Mouse (Mus musculus) myocyte (in vitro differentiated cells): ENCODE data around the gene Arr3. TPM values are rescaled to one million over a fixed set of nuclear protein-coding genes. Genes with fewer than 3 reads are reported as not detected.

Experiments
- H3K27me3 ChIP-seq: one replicate; pipeline ENCODE4 v1.6.1; 2011; ENCODE audit not compliant: control insufficient read depth, insufficient read depth, insufficient read length
- H3K36me3 ChIP-seq: one replicate; pipeline ENCODE4 v1.6.1; 2011; ENCODE audit not compliant: control insufficient read depth, insufficient read depth
- H3K4me2 ChIP-seq: one replicate; pipeline ENCODE4 v1.6.1; 2011; ENCODE audit warnings: low read depth, control low read depth
- H3K4me3 ChIP-seq: one replicate; pipeline ENCODE4 v1.5.1; 2011; ENCODE audit warnings: mild to moderate bottlenecking, control low read depth, moderate library complexity
- H3K79me2 ChIP-seq: one replicate; pipeline ENCODE4 v1.6.1; 2011; ENCODE audit not compliant: control insufficient read depth, insufficient read depth
- H3ac ChIP-seq: one replicate; pipeline ENCODE4 v1.6.1; 2011; ENCODE audit not compliant: control insufficient read depth, insufficient read length
- CEBPB ChIP-seq: IDR thresholded peaks from 2 replicates; pipeline ENCODE4 v1.6.1; 2011; ENCODE audit warnings: mild to moderate bottlenecking, moderate library complexity; ENCODE audit not compliant: poor library complexity, insufficient read depth, severe bottlenecking
- E2F4 ChIP-seq: IDR thresholded peaks from one replicate; pipeline ENCODE4 v1.6.1; 2011; ENCODE audit warnings: mild to moderate bottlenecking, control low read depth, moderate library complexity; ENCODE audit not compliant: insufficient read depth
- MAX ChIP-seq: IDR thresholded peaks from one replicate; pipeline ENCODE4 v1.6.1; 2011; ENCODE audit warnings: low read depth, mild to moderate bottlenecking, control low read depth
- MYOD1 ChIP-seq, 3 experiments: IDR thresholded peaks; one replicate each; pipeline ENCODE4 v1.6.1; 2011; ENCODE audit warnings: control low read depth in 2 of 3, low read depth in 2 of 3, mild to moderate bottlenecking in 2 of 3, moderate library complexity in 1 of 3; ENCODE audit not compliant: insufficient read length in 2 of 3, control insufficient read depth in 1 of 3
- MYOG ChIP-seq, 3 experiments: IDR thresholded peaks; one replicate each; pipeline ENCODE4 v1.6.1; 2011; ENCODE audit warnings: control low read depth in 2 of 3, low read depth in 2 of 3, mild to moderate bottlenecking in 2 of 3; ENCODE audit not compliant: insufficient read length in 2 of 3, control insufficient read depth in 1 of 3, insufficient read depth in 1 of 3
- POLR2A ChIP-seq: IDR thresholded peaks from one replicate; pipeline ENCODE4 v1.6.1; 2011; ENCODE audit warnings: low read depth, mild to moderate bottlenecking, control low read depth, moderate library complexity; ENCODE audit not compliant: insufficient read length
- POLR2AphosphoS2 ChIP-seq: IDR thresholded peaks from one replicate; pipeline ENCODE4 v1.6.1; 2011; ENCODE audit warnings: low read depth, control low read depth; ENCODE audit not compliant: insufficient read length
- REST ChIP-seq: IDR thresholded peaks from one replicate; pipeline ENCODE4 v1.6.1; 2011; ENCODE audit warnings: mild to moderate bottlenecking, control low read depth, moderate library complexity; ENCODE audit not compliant: insufficient read depth, insufficient read length
- SRF ChIP-seq: IDR thresholded peaks from one replicate; pipeline ENCODE4 v1.6.1; 2011; ENCODE audit warnings: low read depth; ENCODE audit not compliant: control insufficient read depth, insufficient read length
- TCF12 ChIP-seq: IDR thresholded peaks from one replicate; pipeline ENCODE4 v1.6.1; 2011; ENCODE audit warnings: mild to moderate bottlenecking, control low read depth; ENCODE audit not compliant: poor library complexity, insufficient read depth, severe bottlenecking
- TCF3 ChIP-seq: IDR thresholded peaks from one replicate; pipeline ENCODE4 v1.6.1; 2011; ENCODE audit warnings: low read depth, control low read depth; ENCODE audit not compliant: insufficient read length
- USF1 ChIP-seq: IDR thresholded peaks from one replicate; pipeline ENCODE4 v1.6.1; 2011; ENCODE audit warnings: low read depth, mild to moderate bottlenecking, control low read depth, moderate library complexity
- polyA plus RNA-seq: library from polyadenylated mRNA; unstranded; fragments of >200 nt; fragmentation: generic; extraction: Trizol; gene quantifications from one replicate; pipeline ENCODE4 v1.2.1, GENCODE M21; 2012; ENCODE audit warnings: missing spikeins

Arr3 gene
- polyA plus RNA-seq, result not detected

DNA sequence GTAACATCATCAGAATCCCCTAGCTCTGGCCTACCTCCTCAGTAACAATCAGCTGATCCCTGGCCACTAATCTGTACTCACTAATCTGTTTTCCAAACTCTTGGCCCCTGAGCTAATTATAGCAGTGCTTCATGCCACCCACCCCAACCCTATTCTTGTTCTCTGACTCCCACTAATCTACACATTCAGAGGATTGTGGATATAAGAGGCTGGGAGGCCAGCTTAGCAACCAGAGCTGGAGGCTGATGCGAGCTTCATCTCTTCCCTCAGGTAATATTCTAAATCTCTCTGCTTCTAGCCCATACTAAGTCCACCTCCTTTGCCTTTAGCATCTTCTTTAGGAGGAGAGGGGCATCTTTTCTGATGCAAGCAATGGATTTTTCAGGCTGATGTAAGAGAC, at the start of gene Arr3:
TSS of gene Arr3 (plus strand) at position 184 of the 400 bp plus-strand sequence.
- Histone ChIP-seq H3K36me3 (no peaks in the 10 kb centered on the region), H3ac (no peak within 1 kb of the TSS), H3K4me3 (no peak within 1 kb of the TSS), H3K27me3 (no peaks in the 10 kb centered on the region), H3K79me2 (no peaks in the 10 kb centered on the region), H3K4me2 (no peak within 1 kb of the TSS)
- no peak for TF ChIP-seq MYOD1 (IDR thresholded peaks at IDR 0.05; ENCODE audit: control insufficient read depth in 1 of 3, insufficient read length in 2 of 3, low read depth in 2 of 3)
- TF ChIP-seq CEBPB, result no peak
- TF ChIP-seq POLR2A, result no peak
- TF ChIP-seq E2F4, result no peak
- no peak for TF ChIP-seq TCF12
- TF ChIP-seq MYOG (IDR thresholded peaks at IDR 0.05; ENCODE audit: control insufficient read depth in 1 of 3, insufficient read depth in 1 of 3, insufficient read length in 2 of 3, low read depth in 2 of 3), result no peak
- TF ChIP-seq MAX, result no peak
- TF ChIP-seq USF1, result no peak
- TF ChIP-seq TCF3, result no peak
- TF ChIP-seq SRF, result no peak
- TF ChIP-seq POLR2AphosphoS2, result no peak
- TF ChIP-seq REST, result no peak

DNA sequence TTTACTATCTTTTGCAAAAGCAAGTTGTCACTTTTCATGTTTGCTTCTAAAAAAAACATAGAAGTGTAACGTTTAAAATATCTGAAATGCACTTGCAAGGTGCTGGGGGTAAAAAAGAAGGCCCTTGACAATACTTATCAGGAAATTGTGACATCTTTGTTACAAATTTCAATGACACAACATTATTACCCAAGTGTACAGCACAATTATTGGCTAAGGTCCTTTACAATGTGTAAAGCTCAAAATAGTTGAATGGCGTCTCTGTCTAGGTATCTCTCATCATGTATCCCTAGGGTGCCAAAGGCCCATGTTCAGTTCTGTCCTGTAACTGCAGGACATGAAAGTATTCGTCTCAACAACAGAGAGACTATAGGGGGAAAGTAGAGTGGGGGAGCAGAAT, 49.3 kb upstream of the Arr3 start:
- Histone ChIP-seq H3K79me2 (no peaks in the 10 kb centered on the region), H3ac (no peak overlapping the region), H3K36me3 (no peaks in the 10 kb centered on the region), H3K27me3 (no peaks in the 10 kb centered on the region), H3K4me3 (no peak overlapping the region), H3K4me2 (no peak overlapping the region)
- no peak for TF ChIP-seq REST
- TF ChIP-seq SRF, result no peak

DNA sequence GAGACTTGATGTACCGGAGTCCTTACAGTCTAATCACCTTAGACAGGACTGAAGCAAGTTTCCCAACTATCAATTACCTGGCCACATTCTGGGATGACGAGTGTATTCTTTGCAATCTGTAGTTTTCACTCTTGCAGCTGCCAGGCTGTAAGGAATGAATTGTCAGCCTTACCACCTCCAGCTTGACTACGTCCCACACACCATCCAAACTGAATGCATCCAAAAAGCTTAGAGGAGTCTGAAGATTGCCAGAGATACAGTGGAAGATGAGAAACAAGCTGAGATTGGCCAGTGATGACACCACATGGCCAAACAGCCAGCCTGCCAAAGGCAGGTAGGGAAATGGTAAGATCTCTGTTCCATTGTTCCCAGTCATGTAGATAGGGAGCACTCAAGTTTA, 39.6 kb upstream of the Arr3 start:
- Histone ChIP-seq H3K4me2 (no peak overlapping the region), H3K36me3 (no peaks in the 10 kb centered on the region), H3K79me2 (no peaks in the 10 kb centered on the region), H3K4me3 (no peak overlapping the region), H3ac (no peak overlapping the region), H3K27me3 (no peaks in the 10 kb centered on the region)
- no peak for TF ChIP-seq SRF
- TF ChIP-seq REST, result no peak
- no peak for TF ChIP-seq USF1
- TF ChIP-seq CEBPB, result no peak
- no peak for TF ChIP-seq MAX
- TF ChIP-seq POLR2AphosphoS2, result no peak
- TF ChIP-seq MYOD1 (IDR thresholded peaks at IDR 0.05; ENCODE audit: control insufficient read depth in 1 of 3, insufficient read length in 2 of 3, low read depth in 2 of 3), result no peak
- no peak for TF ChIP-seq POLR2A
- TF ChIP-seq MYOG (IDR thresholded peaks at IDR 0.05; ENCODE audit: control insufficient read depth in 1 of 3, insufficient read depth in 1 of 3, insufficient read length in 2 of 3, low read depth in 2 of 3), result no peak
- no peak for TF ChIP-seq TCF3
- TF ChIP-seq TCF12, result no peak
- TF ChIP-seq E2F4, result no peak

DNA sequence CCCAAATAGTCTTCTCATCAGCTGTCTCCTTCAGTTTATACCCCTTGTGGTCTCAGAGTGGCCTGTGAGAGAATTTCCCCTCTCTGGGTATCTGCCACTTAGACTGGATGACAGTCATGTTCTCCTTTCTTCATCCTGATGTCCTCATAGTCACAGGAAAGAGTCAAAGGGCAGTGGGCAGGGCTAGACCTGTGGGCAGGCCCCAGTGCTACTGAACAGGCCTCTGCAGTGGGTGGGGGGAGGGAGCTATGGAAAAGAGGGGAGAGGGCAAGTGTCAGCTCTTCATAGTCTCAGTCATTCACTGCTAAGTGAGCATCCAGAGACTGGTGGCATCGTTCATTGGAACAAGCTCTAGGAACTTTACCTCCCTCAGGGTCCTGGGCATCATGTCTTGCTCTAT, 33.3 kb upstream of the Arr3 start, which contains the start of gene Awat1:
TSS of gene Awat1 (plus strand) at position 301 of the 400 bp plus-strand sequence.
- Histone ChIP-seq H3K36me3 (no peaks in the 10 kb centered on the region), H3K4me2 (no peak within 1 kb of the TSS), H3K79me2 (no peaks in the 10 kb centered on the region), H3ac (no peak within 1 kb of the TSS), H3K4me3 (no peak within 1 kb of the TSS), H3K27me3 (no peaks in the 10 kb centered on the region)
- TF ChIP-seq USF1, result no peak
- TF ChIP-seq MYOD1 (IDR thresholded peaks at IDR 0.05; ENCODE audit: control insufficient read depth in 1 of 3, insufficient read length in 2 of 3, low read depth in 2 of 3), result no peak
- TF ChIP-seq CEBPB, result no peak

DNA sequence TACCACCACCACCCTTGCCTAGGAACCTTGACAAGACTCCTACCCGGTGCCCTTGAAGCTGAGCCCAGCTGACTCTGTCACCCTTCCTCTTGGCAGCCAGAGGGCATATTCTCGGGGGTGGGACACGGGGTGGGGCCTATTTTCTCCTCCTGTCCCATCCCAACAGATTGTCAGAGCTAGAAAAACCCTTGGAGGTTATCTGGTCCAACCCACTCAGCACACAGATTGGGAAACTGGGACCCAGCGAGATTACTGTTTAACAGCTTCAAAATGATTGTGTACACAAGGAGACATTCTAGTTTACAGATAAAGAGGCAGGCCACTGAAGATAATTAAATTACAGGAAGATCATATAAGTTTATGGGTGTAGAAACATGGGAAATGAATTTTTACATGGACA, 10.5 kb upstream of the Arr3 start, which contains the start of gene P2ry4:
TSS of gene P2ry4 (minus strand) at position 79 of the 400 bp plus-strand sequence.
- Histone ChIP-seq H3K4me3 (no peak within 1 kb of the TSS), H3ac (no peak within 1 kb of the TSS), H3K27me3 (no peaks in the 10 kb centered on the region), H3K36me3 (no peaks in the 10 kb centered on the region), H3K4me2 (no peak within 1 kb of the TSS), H3K79me2 (no peaks in the 10 kb centered on the region)
- TF ChIP-seq CEBPB (no peak), E2F4 (no peak), SRF (no peak), REST (no peak), USF1 (no peak), TCF12 (no peak), MYOG (IDR thresholded peaks at IDR 0.05; ENCODE audit: control insufficient read depth in 1 of 3, insufficient read depth in 1 of 3, insufficient read length in 2 of 3, low read depth in 2 of 3) (no peak), MYOD1 (IDR thresholded peaks at IDR 0.05; ENCODE audit: control insufficient read depth in 1 of 3, insufficient read length in 2 of 3, low read depth in 2 of 3) (no peak), POLR2A (no peak), POLR2AphosphoS2 (no peak), TCF3 (no peak), MAX (no peak)
